Mouse (Mus musculus) urinary bladder, postnatal 4 days (tissue): ENCODE data around the gene Nup62cl.
A peak's percentile ranks its signal among the peaks of the same experiment; 100 is the strongest.

ENCODE experiments used
- DNase-seq, 2 experiments: peaks; one replicate each; pipeline ENCODE4 v3.0.0; 2021 to 2022; ENCODE audit warnings: low spot score in 2 of 2

Gene Nup62cl

DNA sequence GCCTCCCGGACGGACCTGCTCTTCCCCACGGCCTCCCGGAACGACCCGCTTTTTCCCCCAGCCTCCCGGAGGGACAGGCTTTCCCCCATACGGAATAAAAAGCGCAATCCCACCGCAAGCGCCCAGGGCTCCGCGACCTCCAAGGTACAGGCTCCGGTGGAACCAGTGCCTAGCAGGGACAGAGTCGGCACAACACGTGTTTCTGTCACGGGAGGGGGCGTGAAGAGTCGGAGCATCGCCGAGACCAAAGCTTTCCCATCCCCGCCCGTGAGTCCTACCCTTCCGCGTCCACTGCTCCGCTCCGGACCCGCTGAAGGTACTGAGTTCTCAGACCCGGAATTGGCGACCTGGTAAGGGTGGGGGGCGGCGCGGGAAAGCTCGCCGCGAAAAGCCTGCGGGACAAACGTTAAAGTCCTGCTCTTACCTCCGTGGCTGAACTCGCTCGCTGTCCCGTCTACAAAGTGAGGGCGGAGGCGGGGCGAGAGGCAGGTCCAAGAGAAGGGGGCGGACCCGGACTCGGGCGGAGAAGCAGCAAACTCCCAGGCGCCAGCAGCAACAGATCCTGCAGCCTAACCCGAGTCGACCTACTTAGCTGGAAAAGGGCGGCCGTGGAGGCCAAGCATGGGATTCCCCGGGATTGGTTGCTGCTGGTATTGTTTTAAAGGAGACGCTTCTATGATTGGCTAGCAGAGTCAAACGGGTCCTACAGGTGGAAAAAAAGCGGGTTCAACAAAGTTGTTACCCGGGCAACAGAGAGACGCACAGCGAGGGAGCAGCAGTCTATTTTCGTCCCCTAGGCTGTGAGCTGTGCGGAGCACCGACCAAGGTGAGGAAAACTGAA, at the start of gene Nup62cl, which contains the start of gene Pih1h3b:
Nup62cl (minus strand) TSS at position 578 of the 841 bp plus-strand sequence.
Pih1h3b (plus strand) TSS at position 745 of the 841 bp plus-strand sequence.
- peak; percentile 17 to 66 for DNase-seq

GRCm38 (mm10) chrX:140094066-140094465, 31.6 kb upstream of the Nup62cl start:
- no peak for DNase-seq

GRCm38 (mm10) chrX:140082535-140082934, 20.0 kb upstream of the Nup62cl start:
- DNase-seq: no peak

- peak in 1 of 2 experiments; percentile 63 for DNase-seq
Measured at GRCm38 (mm10) chrX:140060886-140061874, 1.3 kb downstream of the Nup62cl start.

- DNase-seq: no peak
Measured at GRCm38 (mm10) chrX:139998691-139999065, 63.8 kb downstream of the Nup62cl start.

DNA sequence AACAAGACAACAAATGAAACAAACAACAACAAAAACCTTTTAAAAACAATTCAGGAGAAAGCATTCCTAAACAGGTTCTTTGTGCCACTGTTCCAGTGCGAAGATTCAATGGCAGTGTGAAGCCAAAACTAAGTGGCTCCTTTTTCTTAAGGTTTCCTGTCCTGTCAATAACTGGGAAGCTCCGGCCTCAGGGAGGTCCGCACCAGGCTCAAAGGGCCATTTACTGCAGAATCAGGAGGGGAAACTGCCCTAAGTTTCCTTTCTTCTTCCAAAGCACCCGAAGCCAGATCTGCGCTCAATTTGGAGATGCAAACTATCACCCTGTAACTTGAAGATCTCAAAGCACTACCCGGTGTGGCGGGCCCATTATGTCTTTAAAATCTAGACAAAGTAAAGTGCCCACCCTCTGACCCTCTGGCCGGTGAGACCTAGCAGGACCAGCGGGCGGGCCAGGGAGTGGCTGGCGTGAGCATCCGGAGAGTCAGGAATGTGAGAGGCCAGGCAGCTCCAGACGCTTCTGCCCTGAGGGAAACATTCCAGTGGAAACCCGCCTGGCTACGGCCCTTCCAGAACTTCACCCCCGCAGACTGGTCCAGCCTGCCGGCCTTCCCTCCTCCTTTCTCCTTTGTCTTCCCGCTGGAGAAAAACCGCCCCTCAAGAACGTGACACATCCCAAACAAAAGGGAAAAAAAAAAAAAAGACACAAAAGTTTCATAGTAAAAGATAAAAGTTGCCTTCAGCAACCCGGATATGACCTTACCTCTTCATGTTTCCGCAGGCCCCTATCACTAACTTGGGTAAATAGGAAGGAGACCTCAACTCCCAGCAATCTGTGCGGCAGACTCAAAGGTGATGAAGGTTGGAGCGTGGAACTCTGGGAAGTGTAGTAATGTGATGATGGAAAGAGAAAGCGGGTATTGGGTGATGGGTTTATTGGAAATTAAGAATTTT, 64.5 kb downstream of the Nup62cl start, which contains the start of gene Rbm41:
Rbm41 (minus strand) TSS at position 856 of the 951 bp plus-strand sequence.
- DNase-seq: peak in 1 of 2 experiments; percentile 21

- DNase-seq: no peak
Measured at GRCm38 (mm10) chrX:139982115-139982514, 80.4 kb downstream of the Nup62cl start.
